ENCODE assay signal across 6 mouse cellular contexts in the genomic region with DNA sequence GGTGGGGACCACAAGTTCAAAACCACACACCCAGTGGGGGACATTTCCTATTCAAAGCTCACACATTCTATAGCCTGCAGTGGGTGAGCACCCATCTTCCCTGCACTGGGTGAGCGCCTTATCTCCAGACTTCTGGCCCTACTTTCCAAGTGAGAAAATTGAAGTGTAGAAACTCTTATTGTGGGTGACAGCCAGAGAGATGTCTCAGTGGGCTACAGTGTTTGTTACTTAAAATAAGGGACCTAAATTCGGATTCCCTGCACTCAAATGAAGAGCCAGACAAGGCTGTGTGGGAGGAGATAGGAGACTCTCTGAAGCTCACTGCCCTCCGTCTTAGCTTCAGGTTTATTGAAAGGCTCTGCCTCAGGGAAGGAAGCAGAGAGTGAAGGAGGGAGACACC.
"Had no signal": no experiment of that assay in that cellular context is flagged by ENCODE, and none has a peak within 500 bp of the region (broad histone marks: within the 10 kb centered on the region; RNA-seq: fewer than 3 reads in every experiment).

No protein-coding gene starts in this region.

- DNase-seq: kidney, adult 9 months; kidney, postnatal 36 days; lung, adult 18-20 months; midbrain, embryonic 14.5 days; thymus, adult 18-20 months; thymus, postnatal 14 days had no signal
